Mouse (Mus musculus): ENCODE data around the gene Dnajc28.

The Dnajc28 gene

DNA sequence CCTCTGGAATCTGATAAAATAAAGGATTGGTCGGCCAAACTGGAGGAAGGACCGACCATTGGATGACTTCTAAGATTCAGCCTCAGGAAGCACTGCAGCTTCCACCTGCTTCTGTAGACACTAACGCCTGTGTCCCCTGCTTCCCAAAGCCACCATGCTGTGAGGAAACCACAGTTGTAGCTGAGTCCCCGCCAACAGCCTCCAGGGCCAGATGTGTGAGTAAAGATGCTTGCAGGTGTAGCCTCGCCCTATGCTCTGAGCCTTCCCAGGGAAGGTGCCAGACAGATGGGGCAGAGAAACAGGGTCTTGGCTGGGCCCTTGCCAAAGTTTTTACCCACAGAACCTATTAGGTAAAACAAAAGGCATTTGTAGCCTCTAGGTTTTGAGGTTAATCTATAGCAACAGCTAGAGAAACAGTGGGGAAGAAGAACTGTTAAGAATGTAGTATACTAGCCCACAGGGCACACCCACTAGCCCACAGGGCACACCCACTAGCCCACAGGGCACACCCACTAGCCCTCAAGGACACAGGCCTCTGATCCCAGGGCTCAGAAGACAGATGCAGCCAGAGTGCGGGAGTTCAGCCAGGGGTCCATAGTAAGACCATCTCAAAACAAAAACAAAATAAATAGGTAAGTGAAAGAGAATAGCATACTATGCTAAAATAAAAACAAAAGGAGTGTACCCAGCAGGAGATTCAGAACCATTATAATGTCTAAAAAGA, 30.9 kb downstream of the Dnajc28 start:
- no peak for DNase-seq

GRCm38 (mm10) chr16:91586244-91586643, 32.6 kb downstream of the Dnajc28 start:
- no peak for DNase-seq

DNA sequence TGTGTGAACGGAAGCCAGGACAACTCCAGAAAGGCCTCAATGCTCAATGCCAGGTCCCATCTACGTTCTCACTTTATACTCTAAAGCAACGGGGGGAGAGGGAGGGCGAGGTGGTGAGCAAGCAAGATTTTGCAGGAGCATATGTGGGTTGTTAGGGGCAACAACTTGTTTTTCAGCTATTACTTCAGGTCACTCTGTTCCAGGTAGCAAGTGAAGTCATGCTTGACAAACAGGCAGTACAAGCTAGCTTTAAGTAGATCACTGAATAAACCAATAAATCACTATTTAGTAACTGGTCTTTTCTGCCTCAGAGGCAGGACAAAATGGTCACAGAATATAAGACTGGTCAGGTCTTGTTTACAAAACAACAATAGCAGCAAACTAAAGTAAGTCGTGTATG, 33.2 kb downstream of the Dnajc28 start:
- DNase-seq: no peak

GRCm38 (mm10) chr16:91582307-91582706, 36.5 kb downstream of the Dnajc28 start:
- peak; percentile 64 to 71 for DNase-seq

GRCm38 (mm10) chr16:91578980-91579720, 39.7 kb downstream of the Dnajc28 start:
- DNase-seq: peak; percentile 58 to 60

DNA sequence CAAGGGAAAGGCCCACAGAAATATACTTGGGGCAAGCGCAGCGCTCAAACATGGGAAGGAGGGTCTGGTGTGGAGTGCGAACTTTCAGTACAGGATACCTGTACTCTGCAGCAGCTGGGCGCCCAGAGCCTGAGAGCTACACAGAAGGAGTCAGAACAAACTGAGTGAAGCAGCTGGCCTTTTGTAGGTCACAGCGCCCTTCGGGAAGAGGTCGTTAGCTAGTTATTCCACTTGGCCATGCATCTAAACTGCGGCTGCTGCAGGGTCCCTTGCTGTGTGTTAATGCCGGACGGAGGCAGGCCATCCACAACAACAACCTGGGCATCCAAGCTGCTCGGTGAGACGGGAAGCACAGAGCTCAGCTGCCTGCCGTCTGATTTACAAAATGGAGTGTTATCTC, 43.7 kb downstream of the Dnajc28 start:
- no peak for DNase-seq

DNA sequence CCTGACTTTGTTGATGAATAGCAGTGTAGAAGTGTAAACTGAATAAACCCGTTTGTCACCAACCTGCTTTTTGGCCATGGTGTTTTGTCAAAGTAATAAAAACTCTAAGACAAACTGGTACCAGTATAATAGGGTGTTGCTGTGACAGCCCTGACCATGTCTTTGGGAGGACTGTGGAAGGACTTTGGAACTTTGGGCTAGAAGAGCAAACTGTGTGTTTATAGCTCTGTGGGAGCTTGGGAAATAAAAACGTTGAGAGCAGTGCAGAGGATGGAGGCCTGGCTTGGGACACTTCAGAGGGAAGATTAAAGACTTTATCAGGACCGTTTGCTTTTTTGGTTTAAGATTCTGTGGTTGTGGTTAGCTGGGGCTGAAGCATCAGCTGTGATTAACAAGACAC, 47.7 kb downstream of the Dnajc28 start:
- DNase-seq: no peak

- no peak for DNase-seq
Observed at GRCm38 (mm10) chr16:91568960-91569359, 49.9 kb downstream of the Dnajc28 start.

GRCm38 (mm10) chr16:91566002-91566401, 52.8 kb downstream of the Dnajc28 start:
- DNase-seq: no peak

GRCm38 (mm10) chr16:91565292-91565951, 53.4 kb downstream of the Dnajc28 start:
- DNase-seq: no peak

- DNase-seq: no peak
Observed at GRCm38 (mm10) chr16:91564580-91565291, 54.1 kb downstream of the Dnajc28 start.
